Comparison of ENCODE assay signal across 9 mouse cellular contexts in the genomic region with DNA sequence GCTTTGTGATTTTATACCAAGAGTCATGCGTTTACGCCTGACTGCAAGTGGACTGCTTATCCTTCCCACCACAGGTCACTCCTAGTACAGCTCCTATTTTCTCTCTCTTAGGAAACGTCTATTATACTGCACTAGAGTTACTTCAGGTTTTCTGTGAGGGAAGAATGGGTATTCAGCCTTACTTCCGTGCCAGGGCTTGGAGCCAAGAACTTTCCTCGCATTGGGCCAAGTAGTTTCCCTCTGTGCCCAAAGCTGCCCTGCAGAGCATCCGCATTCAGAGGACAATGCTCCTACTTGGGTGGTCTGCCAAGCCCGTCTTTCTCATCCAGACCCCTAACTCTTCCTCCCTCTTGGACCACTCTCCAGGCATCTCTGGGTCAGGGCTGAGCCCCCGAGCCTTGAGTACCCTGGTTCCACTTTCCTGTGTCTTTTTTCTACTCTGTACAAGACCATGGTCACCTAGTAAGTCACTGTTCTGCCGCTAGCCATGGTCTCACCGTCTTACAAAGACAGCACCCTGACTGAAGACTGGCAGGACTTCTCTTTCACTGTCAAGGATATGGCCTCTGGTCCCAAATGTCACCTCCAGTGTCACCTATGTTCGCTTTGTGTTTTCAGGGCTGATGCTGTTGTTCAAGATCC.
A peak's percentile ranks its signal among the peaks of the same experiment; 100 is the strongest.
DNase-seq lines count a peak whose midpoint lies in the region; ATAC-seq and TF ChIP-seq lines count a peak whose summit lies in the region.
"Had no signal": no experiment of that assay in that cellular context is flagged by ENCODE, and none has a peak within 500 bp of the region (broad histone marks: within the 10 kb centered on the region; RNA-seq: fewer than 3 reads in every experiment).

No protein-coding gene starts in this region.

- no peak overlapping the region for H3K4me3 ChIP-seq in hindbrain, embryonic 15.5 days
- no peak overlapping the region for H3K4me3 ChIP-seq in hindbrain, embryonic 12.5 days
- H3K4me3 ChIP-seq in intestine, embryonic 16.5 days (ENCODE audit: low read length) = no peak overlapping the region
- H3K4me3 ChIP-seq: stomach, embryonic 15.5 days had no signal

- no peak for TF ChIP-seq CTCF in brain, embryonic 14.5 days (IDR thresholded peaks at IDR 0.05; ENCODE audit: borderline replicate concordance, extremely low read depth, insufficient read depth, insufficient read length)

- no peaks in the 10 kb centered on the region for H3K36me3 ChIP-seq in hindbrain, embryonic 15.5 days
- no peaks in the 10 kb centered on the region for H3K36me3 ChIP-seq in hindbrain, embryonic 12.5 days
- H3K36me3 ChIP-seq in intestine, embryonic 16.5 days (ENCODE audit: control insufficient read depth, insufficient read depth, low read length) = no peaks in the 10 kb centered on the region
- H3K36me3 ChIP-seq: G1E; stomach, embryonic 15.5 days had no signal

- peak; percentile 83 for DNase-seq in brain, embryonic 14.5 days (ENCODE audit: low read depth)
- DNase-seq in cerebellum, adult 8-10 months = peak; percentile 12
- DNase-seq in lung, postnatal 4 days = peak; percentile 16 to 36

- peak; percentile 89 for ATAC-seq in hindbrain, embryonic 15.5 days (ENCODE audit: low FRiP score, low read depth)
- no peak for ATAC-seq in hindbrain, embryonic 12.5 days (ENCODE audit: low FRiP score)
- ATAC-seq in intestine, embryonic 16.5 days = no peak
- ATAC-seq in monocyte, adult 5-6 weeks (replicated peaks; ENCODE audit: insufficient number of reproducible peaks, low FRiP score, low TSS enrichment, poor library complexity, severe bottlenecking) = no peak

- no peaks in the 10 kb centered on the region for H3K27me3 ChIP-seq in hindbrain, embryonic 15.5 days
- no peaks in the 10 kb centered on the region for H3K27me3 ChIP-seq in hindbrain, embryonic 12.5 days
- no peaks in the 10 kb centered on the region; the same call in 1 of the 2 replicates for H3K27me3 ChIP-seq in intestine, embryonic 16.5 days (replicated peaks; ENCODE audit: control insufficient read depth, insufficient read depth, low read length)
- H3K27me3 ChIP-seq: stomach, embryonic 15.5 days had no signal

- 60% methylated on average over 11 of the region's 11 CpGs for WGBS in hindbrain, embryonic 15.5 days
- 82% methylated on average over 11 of the region's 11 CpGs for WGBS in hindbrain, embryonic 12.5 days
- 81% methylated on average over 11 of the region's 11 CpGs for WGBS in intestine, embryonic 16.5 days

- no peak overlapping the region for H3K9ac ChIP-seq in hindbrain, embryonic 15.5 days
- H3K9ac ChIP-seq in hindbrain, embryonic 12.5 days = no peak overlapping the region
- no peak overlapping the region for H3K9ac ChIP-seq in intestine, embryonic 16.5 days (ENCODE audit: low read depth, low read length)
- H3K9ac ChIP-seq: stomach, embryonic 15.5 days had no signal

- H3K9me3 ChIP-seq in hindbrain, embryonic 15.5 days = no peaks in the 10 kb centered on the region
- no peaks in the 10 kb centered on the region for H3K9me3 ChIP-seq in hindbrain, embryonic 12.5 days (replicated peaks)
- no peaks in the 10 kb centered on the region for H3K9me3 ChIP-seq in intestine, embryonic 16.5 days (ENCODE audit: control insufficient read depth, low read length)
- H3K9me3 ChIP-seq: stomach, embryonic 15.5 days had no signal

- H3K27ac ChIP-seq in hindbrain, embryonic 15.5 days (replicated peaks) = no peak overlapping the region
- H3K27ac ChIP-seq in hindbrain, embryonic 12.5 days = no peak overlapping the region
- H3K27ac ChIP-seq in intestine, embryonic 16.5 days (ENCODE audit: low read length) = no peak overlapping the region
- H3K27ac ChIP-seq: stomach, embryonic 15.5 days had no signal

- TF ChIP-seq POLR2A in brain, embryonic 14.5 days (IDR thresholded peaks at IDR 0.05; ENCODE audit: borderline replicate concordance, extremely low read depth, insufficient read depth, insufficient read length, poor library complexity, severe bottlenecking) = no peak

- H3K4me1 ChIP-seq in hindbrain, embryonic 15.5 days (replicated peaks) = no peaks in the 10 kb centered on the region
- H3K4me1 ChIP-seq in hindbrain, embryonic 12.5 days = no peaks in the 10 kb centered on the region
- H3K4me1 ChIP-seq in intestine, embryonic 16.5 days (ENCODE audit: control insufficient read depth, insufficient read depth, low read length) = no peaks in the 10 kb centered on the region
- H3K4me1 ChIP-seq: stomach, embryonic 15.5 days had no signal

- no peak overlapping the region for H3K4me2 ChIP-seq in hindbrain, embryonic 15.5 days
- no peak overlapping the region for H3K4me2 ChIP-seq in hindbrain, embryonic 12.5 days (replicated peaks)
- no peak overlapping the region for H3K4me2 ChIP-seq in intestine, embryonic 16.5 days (ENCODE audit: low read depth, low read length)
- H3K4me2 ChIP-seq: stomach, embryonic 15.5 days had no signal

Comparison
In these comparisons a context has a peak if more than half of its experiments do, and no peak if none do; other contexts are left out.
1. DNase-seq: peak in every context shown above with its lines; median percentile 83 in brain, embryonic 14.5 days; 26 in lung, postnatal 4 days; 12 in cerebellum, adult 8-10 months.